Mouse (Mus musculus): Measurements from ENCODE around the gene Pex12. TPM values are rescaled to one million over a fixed set of nuclear protein-coding genes. Genes with fewer than 3 reads are reported as not detected.
A peak's percentile ranks its signal among the peaks of the same experiment; 100 is the strongest.
"Not testable (repeated sequence)": the region's sequence is repeated elsewhere in the genome, so short reads cannot be mapped to it uniquely, and the experiment has no call there.

Pex12 gene
- polyA plus RNA-seq (2012; rRNA removed): 4.8 and 5.5 TPM in 2 replicates

DNA sequence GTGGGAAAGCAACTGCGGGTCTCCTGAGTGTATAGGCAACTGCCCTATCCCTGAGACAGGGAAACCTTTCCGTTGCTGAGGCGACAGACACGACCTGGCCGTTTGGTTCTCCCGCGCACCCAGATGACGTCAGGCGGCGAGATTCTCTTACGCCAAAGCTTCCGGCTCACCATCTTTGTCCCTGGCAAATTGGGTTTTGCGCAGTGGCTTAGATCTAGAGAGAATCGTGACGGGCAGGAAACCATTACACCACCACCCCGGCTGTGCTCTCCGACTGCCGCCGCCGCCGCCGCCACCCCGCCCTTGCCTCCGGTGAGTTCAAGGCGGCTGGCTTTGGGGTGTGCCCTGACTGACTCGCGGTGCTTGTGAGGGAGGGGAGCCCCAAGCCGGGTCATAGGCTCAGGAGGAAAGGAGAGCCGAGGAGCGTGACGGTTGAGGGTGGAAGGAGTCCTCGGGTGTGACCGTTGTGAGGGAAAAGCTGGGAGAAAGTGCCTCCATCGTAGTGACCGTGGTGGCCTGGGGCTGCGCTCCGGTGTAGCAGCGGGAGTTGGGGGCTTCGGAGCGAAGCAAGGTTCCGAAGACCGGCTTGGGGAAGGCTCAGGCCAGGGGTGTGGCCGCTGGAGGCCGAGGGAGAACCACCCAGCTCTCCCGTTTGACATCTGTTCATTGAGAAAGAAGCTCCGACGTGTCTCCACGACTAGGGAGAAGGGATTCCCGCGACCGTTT is at the start of gene Pex12:
Gene Pex12, minus strand, starts transcription at position 61 of the 726 bp plus-strand sequence.
- Histone ChIP-seq H3K27me3 (ENCODE audit: control insufficient read depth, insufficient read depth, low read length) (no peaks in the 10 kb centered on the region), H3K27ac (ENCODE audit: insufficient read depth, low read length) (peak within 1 kb of the TSS; percentile 83), H3K36me3 (ENCODE audit: control insufficient read depth, insufficient read depth, low read length) (no peaks in the 10 kb centered on the region), H3K4me3 (ENCODE audit: extremely low read depth, insufficient read depth, insufficient read length) (peak within 1 kb of the TSS; percentile 73), H3K4me1 (ENCODE audit: control insufficient read depth, insufficient read depth, insufficient read length) (peaks cover 3% of the 10 kb centered on the region; the same call in 1 of the 2 replicates)
- WGBS: under 1% methylated on average over 51 of the region's 51 CpGs
- TF ChIP-seq POLR2A (IDR thresholded peaks at IDR 0.05; ENCODE audit: low read depth, low read length) (peak; percentile 6), CTCF (IDR thresholded peaks at IDR 0.05; ENCODE audit: extremely low read depth, insufficient read depth, insufficient read length, insufficient replicate concordance) (no peak)
- peak; percentile 92 to 96 for DNase-seq (ENCODE audit: low read depth in 1 of 2, low spot score in 2 of 2)

GRCm38 (mm10) chr11:83341716-83342245 is 39.4 kb upstream of the Pex12 start:
- H3K27ac ChIP-seq (ENCODE audit: insufficient read depth, low read length): no peak overlapping the region
- no peaks in the 10 kb centered on the region for H3K4me1 ChIP-seq (ENCODE audit: control insufficient read depth, insufficient read depth, insufficient read length)
- H3K4me3 ChIP-seq (ENCODE audit: extremely low read depth, insufficient read depth, insufficient read length): no peak overlapping the region
- no peak for DNase-seq (ENCODE audit: low read depth in 1 of 2, low spot score in 2 of 2)
- H3K36me3 ChIP-seq (ENCODE audit: control insufficient read depth, insufficient read depth, low read length): peaks cover 44% of the 10 kb centered on the region
- WGBS: 92% methylated on average over 3 of the region's 3 CpGs
- no peaks in the 10 kb centered on the region for H3K27me3 ChIP-seq (ENCODE audit: control insufficient read depth, insufficient read depth, low read length)
- TF ChIP-seq POLR2A (IDR thresholded peaks at IDR 0.05; ENCODE audit: low read depth, low read length) (no peak), CTCF (IDR thresholded peaks at IDR 0.05; ENCODE audit: extremely low read depth, insufficient read depth, insufficient read length, insufficient replicate concordance) (no peak)

- Histone ChIP-seq H3K27me3 (ENCODE audit: control insufficient read depth, insufficient read depth, low read length) (no peaks in the 10 kb centered on the region), H3K27ac (ENCODE audit: insufficient read depth, low read length) (no peak overlapping the region), H3K4me3 (ENCODE audit: extremely low read depth, insufficient read depth, insufficient read length) (no peak overlapping the region), H3K4me1 (ENCODE audit: control insufficient read depth, insufficient read depth, insufficient read length) (no peaks in the 10 kb centered on the region), H3K36me3 (ENCODE audit: control insufficient read depth, insufficient read depth, low read length) (peaks cover 53% of the 10 kb centered on the region)
- DNase-seq (ENCODE audit: low read depth in 1 of 2, low spot score in 2 of 2): no peak
- 93% methylated on average over 2 of the region's 2 CpGs for WGBS
- no peak for TF ChIP-seq POLR2A (IDR thresholded peaks at IDR 0.05; ENCODE audit: low read depth, low read length)
- TF ChIP-seq CTCF (IDR thresholded peaks at IDR 0.05; ENCODE audit: extremely low read depth, insufficient read depth, insufficient read length, insufficient replicate concordance): no peak
Observed at GRCm38 (mm10) chr11:83339705-83340104, 37.3 kb upstream of the Pex12 start.

- Histone ChIP-seq H3K36me3 (ENCODE audit: control insufficient read depth, insufficient read depth, low read length) (peaks cover 38% of the 10 kb centered on the region), H3K27me3 (ENCODE audit: control insufficient read depth, insufficient read depth, low read length) (no peaks in the 10 kb centered on the region), H3K4me3 (ENCODE audit: extremely low read depth, insufficient read depth, insufficient read length) (no peak overlapping the region), H3K27ac (ENCODE audit: insufficient read depth, low read length) (no peak overlapping the region), H3K4me1 (ENCODE audit: control insufficient read depth, insufficient read depth, insufficient read length) (no peaks in the 10 kb centered on the region)
- 91% methylated on average over 7 of the region's 7 CpGs for WGBS
- no peak for DNase-seq (ENCODE audit: low read depth in 1 of 2, low spot score in 2 of 2)
- TF ChIP-seq POLR2A (IDR thresholded peaks at IDR 0.05; ENCODE audit: low read depth, low read length): no peak
- no peak for TF ChIP-seq CTCF (IDR thresholded peaks at IDR 0.05; ENCODE audit: extremely low read depth, insufficient read depth, insufficient read length, insufficient replicate concordance)
Observed at GRCm38 (mm10) chr11:83335826-83336225, 33.4 kb upstream of the Pex12 start.

DNA sequence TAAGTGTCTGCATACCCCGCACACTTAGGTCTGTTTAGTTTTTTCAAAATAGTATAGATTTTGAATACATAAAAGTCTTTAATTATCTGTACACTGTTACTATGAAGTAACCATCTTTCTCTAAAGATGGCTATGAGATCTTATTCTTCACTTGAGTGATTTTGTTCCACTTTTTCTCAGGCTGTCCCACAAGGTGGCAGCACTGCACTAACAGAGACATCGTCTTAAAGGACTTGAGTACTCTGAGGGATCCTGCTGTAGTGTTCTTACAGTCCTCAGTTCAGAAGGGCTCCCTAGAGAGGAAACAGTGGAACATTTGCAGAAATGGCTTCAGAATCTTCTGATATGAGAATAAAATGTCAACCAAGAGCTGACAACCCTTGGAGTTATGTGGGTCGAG is 25.0 kb upstream of the Pex12 start:
- peak; percentile 54 to 59 for DNase-seq (ENCODE audit: low read depth in 1 of 2, low spot score in 2 of 2)
- TF ChIP-seq POLR2A (IDR thresholded peaks at IDR 0.05; ENCODE audit: low read depth, low read length) (no peak), CTCF (IDR thresholded peaks at IDR 0.05; ENCODE audit: extremely low read depth, insufficient read depth, insufficient read length, insufficient replicate concordance) (peak; percentile 32; the same call in 1 of the 2 replicates)
- WGBS: 65% methylated on average over 3 of the region's 3 CpGs

GRCm38 (mm10) chr11:83326692-83327091 is 24.3 kb upstream of the Pex12 start:
- 92% methylated on average over 3 of the region's 3 CpGs for WGBS
- H3K27me3 ChIP-seq (ENCODE audit: control insufficient read depth, insufficient read depth, low read length); H3K4me3 ChIP-seq (ENCODE audit: extremely low read depth, insufficient read depth, insufficient read length); H3K27ac ChIP-seq (ENCODE audit: insufficient read depth, low read length); H3K4me1 ChIP-seq (ENCODE audit: control insufficient read depth, insufficient read depth, insufficient read length); DNase-seq (ENCODE audit: low read depth in 1 of 2, low spot score in 2 of 2): not testable (repeated sequence)
- H3K36me3 ChIP-seq (ENCODE audit: control insufficient read depth, insufficient read depth, low read length): peaks cover 35% of the 10 kb centered on the region

More for the DNA sequence above, 25.0 kb upstream of the Pex12 start:
- no peaks in the 10 kb centered on the region for H3K27me3 ChIP-seq (ENCODE audit: control insufficient read depth, insufficient read depth, low read length)
- no peak overlapping the region for H3K4me3 ChIP-seq (ENCODE audit: extremely low read depth, insufficient read depth, insufficient read length)
- no peak overlapping the region for H3K27ac ChIP-seq (ENCODE audit: insufficient read depth, low read length)
- H3K4me1 ChIP-seq (ENCODE audit: control insufficient read depth, insufficient read depth, insufficient read length): no peaks in the 10 kb centered on the region
- peaks cover 30% of the 10 kb centered on the region for H3K36me3 ChIP-seq (ENCODE audit: control insufficient read depth, insufficient read depth, low read length)

GRCm38 (mm10) chr11:83319048-83319447 is 16.7 kb upstream of the Pex12 start:
- Histone ChIP-seq H3K36me3 (ENCODE audit: control insufficient read depth, insufficient read depth, low read length) (peaks cover 25% of the 10 kb centered on the region), H3K27ac (ENCODE audit: insufficient read depth, low read length) (no peak overlapping the region), H3K4me1 (ENCODE audit: control insufficient read depth, insufficient read depth, insufficient read length) (no peaks in the 10 kb centered on the region), H3K4me3 (ENCODE audit: extremely low read depth, insufficient read depth, insufficient read length) (no peak overlapping the region), H3K27me3 (ENCODE audit: control insufficient read depth, insufficient read depth, low read length) (no peaks in the 10 kb centered on the region)
- no peak for DNase-seq (ENCODE audit: low read depth in 1 of 2, low spot score in 2 of 2)
- no peak for TF ChIP-seq CTCF (IDR thresholded peaks at IDR 0.05; ENCODE audit: extremely low read depth, insufficient read depth, insufficient read length, insufficient replicate concordance)
- TF ChIP-seq POLR2A (IDR thresholded peaks at IDR 0.05; ENCODE audit: low read depth, low read length): no peak
- 88% methylated on average over 4 of the region's 4 CpGs for WGBS

All from spleen, adult 2 months (tissue).